Mouse (Mus musculus): ENCODE data around the gene Kdm1a.

Kdm1a gene

DNA sequence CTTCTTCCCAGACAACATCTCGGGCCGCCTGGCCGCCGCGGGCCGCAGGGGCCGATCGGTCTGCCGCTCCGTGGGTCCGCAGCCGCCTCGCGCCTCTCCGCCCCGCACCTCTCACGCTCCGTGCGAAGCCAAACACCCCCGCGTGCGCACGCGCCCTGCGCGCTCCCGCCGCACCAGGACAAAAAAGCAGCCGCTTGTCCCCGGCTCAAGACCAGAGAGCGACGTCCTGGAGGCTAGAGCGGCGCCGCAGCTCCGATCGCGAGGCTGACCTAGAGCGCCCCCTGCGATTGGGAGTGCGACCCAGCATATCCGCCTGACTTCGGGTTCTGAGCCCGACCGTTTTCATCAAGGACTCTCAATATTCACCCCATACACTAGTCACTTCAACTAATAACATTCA lies at the start of gene Kdm1a:
Gene Kdm1a (minus strand): TSS at position 156 of the 400 bp plus-strand sequence.
- DNase-seq (ENCODE audit: low spot score in 2 of 2), result peak; percentile 91 to 92

DNA sequence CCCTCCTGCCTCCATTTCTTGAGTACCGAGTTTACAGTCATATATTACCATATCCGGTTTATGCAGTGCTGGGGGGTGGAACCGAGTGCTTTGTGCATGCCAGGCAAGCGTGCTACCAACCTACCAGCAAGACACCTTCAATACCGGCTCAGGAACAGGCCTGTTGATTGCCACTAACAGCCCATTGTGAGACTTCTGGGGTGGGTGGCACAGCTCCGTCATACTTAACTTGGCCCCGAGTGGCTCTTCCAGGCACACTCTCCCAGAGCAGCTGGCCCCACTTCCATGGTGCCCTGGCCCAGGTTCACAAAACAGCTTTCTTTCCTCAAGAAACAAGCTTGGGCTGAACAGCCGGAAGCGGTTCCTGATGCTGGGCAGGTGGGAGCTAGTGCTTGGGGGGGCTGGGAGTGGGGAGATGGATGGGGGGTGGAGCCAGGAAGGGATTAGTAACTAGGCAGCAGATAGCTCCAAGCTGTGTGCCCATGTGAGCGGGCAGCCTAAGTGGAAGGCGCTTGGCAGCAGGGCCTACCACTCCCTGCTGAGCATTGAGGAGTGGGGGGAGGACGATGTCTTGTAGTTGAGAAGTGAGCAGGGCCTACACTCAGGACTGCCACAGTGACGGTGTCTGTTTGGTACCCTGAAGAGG lies 49.5 kb upstream of the Kdm1a start:
- DNase-seq (ENCODE audit: low spot score in 2 of 2), result no peak

DNA sequence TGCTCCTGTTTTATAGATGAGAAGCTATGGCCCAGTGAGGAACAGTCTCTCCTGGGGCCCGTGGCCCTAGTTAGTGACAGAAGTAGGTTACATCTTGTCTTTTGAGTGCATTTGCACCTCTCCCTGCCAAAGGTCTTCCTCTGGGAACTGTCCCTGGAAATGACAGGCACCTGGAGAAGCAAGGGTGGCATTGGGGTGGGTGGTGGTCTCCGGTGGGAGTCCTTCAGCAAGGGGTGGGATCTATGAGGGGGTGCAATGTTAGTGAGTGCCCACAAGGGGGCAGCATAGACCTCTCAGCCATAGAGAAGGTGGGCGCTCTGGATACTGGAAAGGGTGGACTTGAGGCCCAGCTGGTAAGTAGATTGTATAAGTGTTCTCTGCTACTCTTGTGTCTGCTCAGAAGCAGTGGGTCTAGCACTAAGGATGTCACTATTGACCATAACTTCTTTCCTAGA lies 48.9 kb upstream of the Kdm1a start:
- DNase-seq (ENCODE audit: low spot score in 2 of 2), result peak in 1 of 2 experiments; percentile 22

DNA sequence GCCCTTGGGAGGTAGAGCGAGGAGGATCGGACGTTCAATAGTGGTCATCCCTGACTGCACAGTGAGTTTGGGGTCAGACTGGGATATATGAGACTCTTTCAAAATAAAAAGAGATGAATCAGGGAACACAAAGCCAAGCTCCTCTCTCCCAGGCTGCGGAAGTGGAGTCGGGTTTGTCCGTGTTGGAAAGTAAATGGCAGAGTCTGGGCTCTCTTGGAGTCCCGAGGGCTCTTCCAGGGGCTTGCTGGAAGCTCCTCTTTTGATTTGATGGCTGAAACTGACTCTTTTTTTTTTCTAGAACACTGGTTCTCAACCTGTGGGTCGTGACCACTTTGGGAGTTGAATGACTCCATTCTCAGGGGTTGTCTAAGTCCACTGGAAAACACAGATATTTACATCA lies 47.7 kb upstream of the Kdm1a start:
- no peak for DNase-seq (ENCODE audit: low spot score in 2 of 2)

DNA sequence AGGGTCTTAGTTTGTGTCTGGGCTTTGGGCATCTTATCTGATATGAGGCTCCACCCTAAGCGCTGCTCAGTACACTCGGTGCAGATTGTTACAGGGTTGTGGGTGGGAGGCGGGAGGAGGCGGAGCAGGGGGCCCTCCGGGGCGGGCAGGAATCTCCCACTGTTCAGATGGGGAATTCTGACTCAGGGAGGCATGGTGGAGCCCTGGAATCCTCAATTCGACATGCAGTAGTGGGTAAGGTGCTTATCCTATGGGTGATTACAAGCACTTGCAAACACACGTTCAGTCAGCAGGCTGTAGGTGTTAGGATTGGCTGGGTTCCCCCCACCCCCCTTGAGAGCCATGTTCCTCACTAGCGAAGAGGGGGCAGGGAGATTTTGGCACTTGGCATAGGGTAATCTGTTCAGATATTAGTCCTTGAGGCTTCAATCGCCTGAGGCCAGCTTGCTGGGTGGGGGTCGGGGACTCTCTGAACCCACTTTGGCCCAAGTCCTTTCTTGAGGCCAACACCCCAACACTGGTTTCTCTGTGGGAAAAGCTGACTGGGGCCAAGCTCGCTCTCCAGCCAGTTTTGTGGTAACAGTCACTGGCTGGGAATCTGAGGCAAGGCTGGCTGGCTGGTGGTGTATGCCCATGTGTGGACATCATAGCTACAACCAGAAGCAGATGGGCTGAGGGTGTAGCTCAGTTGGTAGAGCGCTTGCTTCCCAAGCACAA lies 47.1 kb upstream of the Kdm1a start:
- DNase-seq (ENCODE audit: low spot score in 2 of 2), result no peak

DNA sequence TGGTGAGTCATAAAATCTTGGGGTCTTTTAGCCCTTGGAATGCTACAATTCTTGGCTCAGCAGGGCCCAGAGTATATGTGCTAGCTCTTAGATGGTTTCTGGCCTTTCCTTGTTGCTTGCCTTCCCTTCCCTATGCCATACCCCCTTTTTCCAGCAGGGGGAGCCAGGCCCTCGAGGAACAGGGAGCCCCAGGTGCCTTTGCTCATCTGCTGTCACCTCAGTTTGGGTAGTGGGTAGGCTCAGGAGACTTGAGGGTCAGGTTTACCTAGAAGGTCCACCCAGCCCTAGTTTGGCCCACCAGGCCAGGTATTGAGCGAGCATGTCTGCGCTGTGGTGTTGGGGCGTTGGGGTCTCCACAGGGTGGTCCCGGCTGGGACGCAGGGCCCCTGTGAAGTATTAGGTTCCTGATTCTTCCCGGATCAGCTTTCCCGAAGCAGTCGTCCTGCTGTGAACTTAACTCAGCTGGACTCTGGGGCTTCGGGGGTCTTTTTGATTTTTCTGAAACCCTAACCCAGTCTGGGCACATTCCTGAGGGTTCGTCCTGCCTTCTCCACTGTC lies 46.5 kb upstream of the Kdm1a start:
- DNase-seq (ENCODE audit: low spot score in 2 of 2), result peak; percentile 42 to 72

DNA sequence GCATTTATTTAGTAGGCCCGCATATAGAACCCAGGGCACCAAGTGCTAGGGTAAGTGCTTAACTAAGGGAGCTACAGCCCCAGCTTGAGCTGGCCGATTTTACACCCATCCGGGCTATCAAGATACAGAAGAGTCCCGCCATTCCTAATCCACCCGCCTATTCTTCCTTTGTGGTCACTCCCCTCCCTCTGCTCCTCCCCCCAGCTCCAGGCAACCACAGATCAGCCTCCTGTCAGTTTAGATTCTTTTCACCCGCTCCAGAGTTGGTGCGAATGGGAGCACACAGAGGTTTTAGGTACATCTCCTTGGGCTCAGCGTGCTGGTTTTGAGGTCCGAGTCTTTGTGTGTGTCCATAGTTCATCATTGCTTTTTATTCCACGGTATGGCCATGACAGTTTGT lies 36.4 kb upstream of the Kdm1a start:
- DNase-seq (ENCODE audit: low spot score in 2 of 2), result no peak

DNA sequence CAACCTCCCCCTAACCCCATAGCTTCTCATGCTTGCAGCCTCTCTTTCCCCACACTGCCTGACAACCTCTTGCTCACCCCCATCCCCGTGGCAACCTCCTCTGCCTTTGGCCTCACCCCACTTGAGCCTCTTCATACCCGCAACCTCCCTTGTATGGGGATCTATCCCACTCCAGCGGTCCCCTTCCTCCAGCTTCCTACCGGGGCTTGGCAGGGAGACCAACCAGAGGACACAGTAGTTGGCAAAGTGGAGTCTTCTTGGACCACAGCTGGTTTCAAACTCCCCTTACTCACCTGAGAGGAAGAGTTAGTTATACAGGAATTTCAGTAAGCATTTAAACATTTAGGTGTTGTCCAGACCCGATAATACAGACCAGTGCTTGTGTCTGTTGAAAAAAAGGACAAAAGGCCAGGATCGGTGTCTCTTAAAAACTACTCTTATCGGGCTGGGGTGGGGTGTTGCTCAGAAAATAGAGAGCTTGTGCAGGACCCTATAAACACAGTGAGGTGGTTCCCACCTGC lies 35.8 kb upstream of the Kdm1a start:
- no peak for DNase-seq (ENCODE audit: low spot score in 2 of 2)

DNA sequence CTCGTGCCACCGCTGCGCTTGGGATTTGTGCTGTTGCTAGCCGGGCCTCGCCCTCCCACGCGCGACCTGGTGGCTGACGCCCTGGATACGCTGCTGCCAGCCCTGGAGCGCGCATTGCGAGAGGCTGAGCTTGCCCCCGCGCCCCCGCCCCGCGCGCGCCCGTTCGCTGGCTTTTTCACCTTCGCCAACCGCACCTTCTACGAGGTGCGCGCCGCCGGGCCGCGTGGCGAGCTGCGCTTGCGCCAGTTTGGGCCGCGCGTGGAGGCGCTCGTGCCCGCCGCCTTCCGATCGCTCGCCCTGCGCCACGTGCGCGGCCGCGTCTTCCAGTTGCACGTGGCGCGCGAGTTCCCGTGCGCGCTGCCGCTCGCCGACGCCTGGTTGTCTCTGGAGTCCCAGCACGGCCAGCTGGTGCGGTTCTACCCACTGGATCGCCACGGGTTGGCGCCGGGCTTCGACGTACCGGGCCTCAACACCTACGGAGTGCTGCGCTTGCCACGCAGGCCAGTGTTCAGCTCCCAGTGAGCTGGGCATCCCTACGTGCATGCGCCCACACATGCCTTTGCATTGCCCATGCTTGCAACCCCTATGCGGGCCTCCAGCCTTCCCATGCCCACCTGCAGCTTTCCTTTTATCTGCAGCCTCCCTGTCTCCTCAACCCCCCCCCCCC lies 35.2 kb upstream of the Kdm1a start:
- DNase-seq (ENCODE audit: low spot score in 2 of 2), result no peak

DNA sequence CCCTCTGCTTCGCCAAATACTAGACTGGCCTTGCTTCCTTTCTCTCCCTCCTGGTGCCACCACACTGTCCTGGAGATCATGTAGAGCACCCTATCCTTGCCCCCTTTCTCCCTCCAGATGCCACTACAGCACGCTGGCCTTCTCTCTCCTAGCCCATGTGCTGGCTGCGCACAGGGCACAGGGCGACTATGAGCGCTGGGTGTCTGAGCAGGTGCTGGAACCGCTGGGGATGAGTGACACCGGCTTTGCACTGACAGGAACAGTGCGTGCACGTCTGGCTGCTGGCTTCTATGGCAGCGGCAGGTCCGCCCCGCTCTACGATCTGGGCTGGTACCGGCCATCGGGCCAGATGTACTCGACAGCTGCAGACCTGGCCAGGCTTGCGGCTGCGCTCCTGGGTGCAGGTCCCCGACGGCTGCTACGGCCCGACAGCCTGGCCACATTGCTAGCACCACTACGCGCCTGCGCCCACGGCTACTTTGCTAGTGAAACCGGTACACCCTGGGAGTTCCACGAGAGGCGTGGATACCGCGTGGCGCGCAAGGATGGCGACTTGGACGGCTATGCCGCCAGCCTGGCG lies 34.5 kb upstream of the Kdm1a start:
- DNase-seq (ENCODE audit: low spot score in 2 of 2), result no peak

DNA sequence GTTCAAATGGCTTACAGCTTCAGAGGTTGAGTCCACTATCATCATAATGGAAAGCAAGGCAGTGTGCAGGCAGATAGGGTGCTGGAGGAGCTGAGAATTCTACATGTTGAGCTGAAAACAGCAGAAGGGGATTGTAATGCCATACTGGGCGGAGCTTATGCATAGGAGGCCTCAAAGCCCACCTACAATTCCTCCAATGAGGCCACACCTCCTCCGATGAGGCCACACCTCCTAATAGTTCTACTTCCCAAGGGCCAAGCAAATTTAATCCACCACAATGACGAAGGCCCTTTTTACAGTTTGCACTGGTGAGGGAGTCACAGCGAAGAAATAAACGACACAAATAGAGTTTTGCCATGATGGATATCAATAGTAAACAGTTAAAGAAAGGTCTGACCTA lies 34.0 kb upstream of the Kdm1a start:
- no peak for DNase-seq (ENCODE audit: low spot score in 2 of 2)

DNA sequence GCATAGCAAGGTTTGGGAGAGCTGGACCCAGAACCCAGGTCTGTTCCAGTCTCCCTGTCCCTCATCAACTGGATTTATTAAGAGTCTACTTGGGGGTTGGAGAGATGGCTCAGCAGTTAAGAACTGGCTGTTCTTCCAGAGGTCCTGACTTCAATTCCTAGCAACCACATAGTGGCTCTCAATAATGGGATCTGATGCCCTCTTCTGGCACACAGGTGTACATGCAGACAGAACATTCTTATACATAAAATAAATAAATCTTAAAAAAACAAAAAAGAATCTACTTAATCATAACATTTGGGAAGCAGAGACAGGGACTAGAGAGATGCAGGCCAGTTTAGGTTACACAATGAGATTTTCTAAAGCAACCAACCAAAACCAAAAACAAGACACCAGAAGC lies 33.5 kb upstream of the Kdm1a start:
- DNase-seq (ENCODE audit: low spot score in 2 of 2), result no peak

DNA sequence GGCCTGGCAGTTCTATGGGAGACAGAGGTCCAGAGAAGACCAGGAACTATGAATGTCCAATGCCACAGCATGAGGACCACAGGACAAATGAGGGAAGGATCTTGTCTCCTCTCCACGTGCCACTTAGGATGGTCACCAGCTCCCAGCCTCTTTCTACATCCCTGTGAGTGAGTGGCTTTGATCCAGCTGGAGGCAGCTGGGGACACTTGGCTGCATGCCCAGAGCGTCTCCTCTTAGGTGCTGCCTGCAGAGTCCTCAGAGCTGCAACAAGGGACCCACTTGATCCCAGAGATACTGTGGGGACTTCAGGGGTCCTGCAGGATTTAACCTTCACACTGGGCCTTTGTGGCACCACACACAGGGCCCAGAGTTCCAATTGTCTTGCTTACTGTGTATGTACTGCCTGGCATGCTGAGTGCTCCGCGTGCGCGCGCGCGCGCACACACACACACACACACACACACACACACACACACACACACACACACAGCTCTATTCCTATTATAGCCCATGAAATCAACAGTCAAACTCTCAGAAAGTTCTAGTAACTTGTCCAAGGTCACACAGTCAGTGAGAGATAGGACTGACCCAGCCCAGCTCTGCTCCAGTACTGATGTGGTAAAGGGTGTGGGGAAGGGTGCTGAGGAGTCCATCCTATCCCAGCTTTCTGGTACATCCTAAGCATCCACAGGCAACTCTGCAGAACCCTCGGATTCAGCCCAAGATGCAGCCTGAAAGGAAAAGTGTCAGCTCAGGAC lies 28.9 kb upstream of the Kdm1a start:
- no peak for DNase-seq (ENCODE audit: low spot score in 2 of 2)

DNA sequence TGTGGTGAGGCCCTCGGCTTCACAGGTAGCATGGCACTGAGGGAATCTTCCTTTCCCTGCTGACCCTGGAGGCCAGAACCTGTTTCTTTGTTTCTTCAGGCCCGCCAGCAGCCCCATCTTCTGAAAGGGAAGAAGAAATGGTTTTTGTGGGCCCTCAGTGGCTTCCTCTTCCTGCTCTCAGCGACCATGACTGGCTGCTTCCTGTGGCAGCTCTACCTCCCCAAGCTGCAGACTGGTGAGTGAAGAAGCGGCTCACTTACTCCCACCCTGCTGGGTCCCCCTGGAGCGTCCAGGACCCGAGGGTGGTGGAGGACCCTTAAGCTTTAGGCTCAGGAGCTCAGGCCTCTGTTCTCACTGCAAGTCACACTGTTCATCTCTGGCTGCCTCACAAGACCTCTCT lies 24.1 kb upstream of the Kdm1a start:
- DNase-seq (ENCODE audit: low spot score in 2 of 2), result no peak

DNA sequence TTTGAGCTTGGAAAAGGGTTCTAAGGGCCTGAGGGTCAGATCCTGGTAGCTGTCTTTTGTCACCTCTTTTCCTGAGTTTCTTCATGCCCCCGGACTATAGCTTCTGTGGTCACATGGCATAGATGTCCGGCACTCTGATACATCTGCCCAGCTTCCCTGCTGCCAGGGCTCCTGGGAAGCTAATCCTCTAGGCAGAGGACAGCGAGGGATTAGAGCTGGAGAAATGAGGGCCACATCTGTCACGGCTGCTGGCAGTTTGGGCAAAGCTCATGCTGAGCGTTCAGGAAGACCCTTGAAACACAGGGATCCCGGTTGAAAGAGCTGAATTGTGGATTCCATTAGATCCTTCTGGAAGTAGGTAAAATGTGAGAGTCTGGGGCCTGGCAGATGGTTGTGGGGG lies 19.9 kb upstream of the Kdm1a start, which contains the start of gene Lactbl1:
Gene Lactbl1 (plus strand): TSS at position 234 of the 400 bp plus-strand sequence.
- DNase-seq (ENCODE audit: low spot score in 2 of 2), result no peak

DNA sequence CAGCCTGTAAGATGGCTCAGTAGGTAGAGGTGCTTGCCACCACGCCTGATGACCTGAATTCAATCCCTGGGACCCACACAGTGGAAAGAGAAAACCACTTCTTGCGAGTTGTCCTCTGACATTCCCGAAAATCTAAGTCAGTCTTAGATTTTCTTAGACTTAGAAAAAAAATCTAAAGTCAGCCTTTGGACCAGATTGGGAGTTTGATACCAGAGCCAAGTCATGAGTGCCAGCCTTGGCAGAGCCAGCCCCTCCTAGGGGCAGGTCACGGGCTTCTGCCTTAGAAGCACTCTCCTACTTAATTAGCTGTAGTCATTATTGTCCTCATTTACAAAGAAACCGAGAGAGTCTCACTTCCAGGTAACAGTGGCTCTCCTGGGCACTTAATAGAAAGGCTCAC lies 19.4 kb upstream of the Kdm1a start:
- no peak for DNase-seq (ENCODE audit: low spot score in 2 of 2)

DNA sequence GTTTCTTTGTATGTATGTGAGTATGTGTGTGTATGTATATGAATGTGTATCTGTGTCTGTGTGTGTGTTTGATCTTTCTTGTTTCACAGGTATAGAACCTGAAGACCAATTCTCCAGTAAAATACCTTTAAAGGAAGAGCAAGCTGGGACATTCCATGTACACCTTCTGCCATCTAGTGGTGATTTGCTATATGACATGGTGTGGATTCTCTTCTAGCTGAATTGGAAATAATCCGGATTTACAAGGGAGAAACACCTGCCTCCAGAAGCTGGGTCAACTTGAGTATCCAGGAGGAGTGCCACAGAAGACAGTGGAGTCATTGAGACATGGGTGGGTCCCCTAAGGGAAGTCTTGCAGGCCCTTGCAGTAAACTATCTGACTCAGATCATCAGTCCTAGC lies 18.8 kb upstream of the Kdm1a start:
- no peak for DNase-seq (ENCODE audit: low spot score in 2 of 2)

DNA sequence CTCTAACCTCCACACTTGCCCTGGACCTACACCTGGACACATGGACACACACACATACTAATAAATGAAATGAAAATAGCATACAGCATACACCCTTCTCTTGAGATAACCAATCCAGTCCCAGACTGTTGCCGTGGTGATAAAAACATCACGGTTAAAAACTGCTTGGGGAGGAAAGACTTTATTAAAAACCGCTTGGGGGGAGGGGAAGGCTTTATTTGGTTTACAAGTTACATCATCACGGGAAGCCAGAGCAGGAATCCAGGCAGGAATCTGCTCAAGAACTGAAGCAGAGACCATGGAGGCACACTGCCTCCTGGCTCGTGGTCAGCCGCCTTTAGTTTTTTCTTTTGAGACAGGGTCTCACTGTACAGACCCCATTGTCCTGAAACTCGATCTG lies 11.1 kb upstream of the Kdm1a start:
- no peak for DNase-seq (ENCODE audit: low spot score in 2 of 2)

DNA sequence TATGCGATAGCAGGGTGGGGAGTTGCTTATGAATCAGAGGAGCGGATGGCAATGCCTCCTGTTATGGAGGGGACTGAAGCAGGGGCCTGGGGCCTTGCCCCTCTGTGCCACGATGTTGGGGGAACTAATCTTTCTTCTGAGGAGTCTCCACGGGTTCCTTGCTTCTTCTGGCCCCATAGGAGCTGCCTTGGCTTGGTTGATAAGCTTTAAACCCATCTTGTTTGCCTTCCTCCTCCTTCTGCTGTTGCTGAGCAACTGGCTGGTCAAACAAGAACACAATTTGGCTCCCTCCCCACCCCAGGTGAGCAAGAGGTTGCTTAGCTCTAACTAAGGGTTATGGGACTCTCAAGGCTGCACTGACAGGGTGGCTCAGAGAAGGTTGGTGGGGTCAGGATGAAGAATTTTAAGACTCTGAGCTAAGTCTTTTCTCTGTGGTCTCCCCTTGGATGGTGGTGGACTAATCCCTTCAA lies 7.9 kb upstream of the Kdm1a start, which contains the start of gene Tex46:
Gene Tex46 (plus strand): TSS at position 51 of the 470 bp plus-strand sequence.
- DNase-seq (ENCODE audit: low spot score in 2 of 2), result no peak

DNA sequence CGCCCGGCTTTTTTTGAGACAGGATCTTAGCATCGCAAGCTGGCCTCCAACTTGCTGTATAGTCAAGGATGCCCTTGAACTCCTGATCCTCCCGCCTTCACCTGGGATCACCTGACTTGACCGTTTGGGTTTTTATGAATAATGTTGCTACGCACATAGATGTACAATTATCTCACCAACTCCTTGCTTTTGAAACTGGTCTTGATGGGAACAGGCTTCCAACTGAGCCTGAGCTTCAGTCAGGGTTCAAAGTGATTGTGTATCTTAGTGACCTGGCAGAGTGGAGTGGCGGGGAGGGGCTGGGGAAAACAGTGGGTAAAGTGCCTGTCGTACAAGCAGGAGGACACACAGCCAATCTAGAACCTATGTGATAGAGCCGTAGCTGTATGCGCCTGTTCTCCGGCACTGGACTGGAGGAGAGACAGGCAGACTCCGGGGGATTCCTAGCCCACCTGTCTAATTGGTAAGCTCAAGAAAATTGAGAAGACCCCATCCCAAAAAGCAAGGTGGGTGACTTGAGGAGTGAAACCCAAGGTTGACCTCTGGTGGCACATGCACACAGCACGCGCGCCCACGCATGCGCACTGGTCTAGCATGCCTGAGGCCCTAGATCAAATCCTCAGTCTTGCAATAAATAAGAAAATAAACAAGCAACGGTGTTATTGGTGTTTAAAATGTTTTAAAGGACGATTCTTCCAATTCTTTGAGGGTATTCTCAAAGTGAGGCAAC lies 3.4 kb upstream of the Kdm1a start:
- no peak for DNase-seq (ENCODE audit: low spot score in 2 of 2)
